Mouse (Mus musculus) common myeloid progenitor, adult 5-6 weeks (primary cell): ENCODE measurements around the gene Gm26920. TPM values are rescaled to one million over a fixed set of nuclear protein-coding genes. Genes with fewer than 3 reads are reported as not detected.
"Not testable (repeated sequence)": the region's sequence is repeated elsewhere in the genome, so short reads cannot be mapped to it uniquely, and the experiment has no call there.

ENCODE experiments used
- ATAC-seq: replicated peaks from 2 replicates; pipeline ENCODE4 v1.8.0; 2016; ENCODE audit warnings: low read depth, mild to moderate bottlenecking, moderate TSS enrichment, inconsistent platforms; ENCODE audit not compliant: poor library complexity, severe bottlenecking
- total RNA-seq: library from RNA; stranded (forward); fragments of 200-1000, 187-1606 nt; gene quantifications from 2 replicates; pipeline ENCODE4 v1.2.3, GENCODE M21; 2017

Gene Gm26920
- 0.10 TPM in 1 of 2 replicates, not detected in the other for total RNA-seq

GRCm38 (mm10) chr7:30090092-30090969, at the start of gene Gm26920, which contains the start of gene Zfp566:
Gene Gm26920 (minus strand): TSS chr7:30090410.
Gene Zfp566 (minus strand): TSS chr7:30090527.
- peak; percentile 84 for ATAC-seq

GRCm38 (mm10) chr7:30136826-30137225, 46.6 kb upstream of the Gm26920 start:
- no peak for ATAC-seq

- no peak for ATAC-seq
Measured at GRCm38 (mm10) chr7:30132396-30132795, 42.2 kb upstream of the Gm26920 start.

- ATAC-seq, result no peak
Measured at GRCm38 (mm10) chr7:30129900-30130299, 39.7 kb upstream of the Gm26920 start.

- no peak for ATAC-seq
Measured at GRCm38 (mm10) chr7:30122188-30122530, 31.9 kb upstream of the Gm26920 start.

GRCm38 (mm10) chr7:30121308-30122187, 31.3 kb upstream of the Gm26920 start, which contains the start of gene Zfp382:
Gene Zfp382 (plus strand): TSS chr7:30121942.
- ATAC-seq, result peak; percentile 95

GRCm38 (mm10) chr7:30117935-30118334, 27.7 kb upstream of the Gm26920 start:
- not testable (repeated sequence) for ATAC-seq

GRCm38 (mm10) chr7:30116076-30116475, 25.9 kb upstream of the Gm26920 start:
- ATAC-seq, result no peak

- ATAC-seq, result no peak
Measured at GRCm38 (mm10) chr7:30099297-30099696, 9.1 kb upstream of the Gm26920 start.

- ATAC-seq, result no peak
Measured at GRCm38 (mm10) chr7:30095551-30096125, 5.4 kb upstream of the Gm26920 start.

- ATAC-seq, result peak; percentile 70
Measured at GRCm38 (mm10) chr7:30094646-30095429, 4.6 kb upstream of the Gm26920 start, which contains the start of gene Zfp260. Gene Zfp260 (plus strand): TSS chr7:30094777.

GRCm38 (mm10) chr7:30093918-30094415, 3.8 kb upstream of the Gm26920 start:
- no peak for ATAC-seq

GRCm38 (mm10) chr7:30092666-30093065, 2.5 kb upstream of the Gm26920 start:
- ATAC-seq, result no peak

- ATAC-seq, result no peak
Measured at GRCm38 (mm10) chr7:30090970-30091585, 868 bp upstream of the Gm26920 start.

GRCm38 (mm10) chr7:30089405-30089804, 805 bp downstream of the Gm26920 start:
- ATAC-seq, result no peak

GRCm38 (mm10) chr7:30086524-30086923, 3.7 kb downstream of the Gm26920 start:
- no peak for ATAC-seq

GRCm38 (mm10) chr7:30072146-30073028, 17.8 kb downstream of the Gm26920 start, which contains the start of gene Zfp82:
Gene Zfp82 (minus strand): TSS chr7:30072900.
- ATAC-seq, result peak; percentile 96

- no peak for ATAC-seq
Measured at GRCm38 (mm10) chr7:30064622-30065021, 25.6 kb downstream of the Gm26920 start.
